ENCODE assay signal across 23 mouse cellular contexts in the genomic region with DNA sequence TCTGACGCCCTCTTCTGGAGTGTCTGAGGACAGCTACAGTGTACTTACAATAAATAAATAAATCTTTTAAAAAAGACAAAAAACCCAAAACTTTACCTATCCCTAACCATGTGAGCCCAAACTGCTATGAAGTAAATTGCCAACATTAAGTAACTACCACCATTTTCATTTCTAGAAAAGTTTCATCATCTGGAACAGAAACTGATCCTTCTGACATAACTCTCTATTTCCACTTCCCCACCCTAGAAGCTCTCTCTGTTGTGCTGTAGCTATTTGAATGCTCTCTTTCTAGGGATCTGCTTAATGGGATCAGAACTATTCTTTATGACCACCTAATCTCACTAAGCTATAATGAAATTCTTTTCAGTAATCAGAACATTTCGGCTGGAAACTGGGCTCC. TPM values are rescaled to one million over a fixed set of nuclear protein-coding genes. Genes with fewer than 3 reads are reported as not detected.
DNase-seq lines count a peak whose midpoint lies in the region; ATAC-seq and TF ChIP-seq lines count a peak whose summit lies in the region.
"Had no signal": no experiment of that assay in that cellular context is flagged by ENCODE, and none has a peak within 500 bp of the region (broad histone marks: within the 10 kb centered on the region; RNA-seq: fewer than 3 reads in every experiment).

No protein-coding gene starts in this region.

- H3K9ac ChIP-seq in liver, embryonic 11.5 days (ENCODE audit: low read depth, low read length), result no peak overlapping the region
- H3K9ac ChIP-seq: embryonic facial prominence, embryonic 12.5 days; forebrain, embryonic 13.5 days; forebrain, embryonic 15.5 days; forebrain, postnatal 0 days had no signal

- H3K27ac ChIP-seq in gastrocnemius, adult 2 months, result no peak overlapping the region
- H3K27ac ChIP-seq in layer of hippocampus, adult 2 months, result no peak overlapping the region
- H3K27ac ChIP-seq in liver, embryonic 11.5 days (ENCODE audit: low read depth, low read length), result no peak overlapping the region
- H3K27ac ChIP-seq: embryonic facial prominence, embryonic 10.5 days; embryonic facial prominence, embryonic 12.5 days; forebrain, embryonic 13.5 days; forebrain, embryonic 15.5 days had no signal

- no peaks in the 10 kb centered on the region for H3K27me3 ChIP-seq in liver, embryonic 11.5 days (replicated peaks; ENCODE audit: control insufficient read depth, insufficient read depth, low read length)
- H3K27me3 ChIP-seq: embryonic facial prominence, embryonic 12.5 days; forebrain, embryonic 13.5 days; forebrain, embryonic 15.5 days; Patski had no signal

- DNase-seq in gastrocnemius, adult 2 months, result no peak
- no peak for DNase-seq in gastrocnemius, postnatal 36 days
- DNase-seq in layer of hippocampus, adult 2 months (ENCODE audit: low spot score in 2 of 2), result no peak
- no peak for DNase-seq in layer of hippocampus, postnatal 25 days (ENCODE audit: extremely low spot score in 1 of 2, low spot score in 1 of 2)
- DNase-seq in liver, embryonic 11.5 days (ENCODE audit: low spot score), result no peak
- DNase-seq: adrenal gland, adult 8-10 months; adrenal gland, postnatal 14 days; adrenal gland, postnatal 36 days; B cell, adult 2 months; cerebellum, adult 11-12 months; cerebellum, adult 2 months; cerebellum, adult 9-10 months; cerebellum, postnatal 10 days; cerebellum, postnatal 25 days; forebrain, postnatal 0 days had no signal

- no peak overlapping the region for H3K4me2 ChIP-seq in liver, embryonic 11.5 days
- H3K4me2 ChIP-seq: embryonic facial prominence, embryonic 12.5 days; forebrain, embryonic 13.5 days; forebrain, embryonic 15.5 days had no signal

- TF ChIP-seq CTCF in gastrocnemius, adult 2 months (IDR thresholded peaks at IDR 0.05), result 0 out of 2 replicates have a peak, but pooled peaks have one; percentile 4
- TF ChIP-seq CTCF in layer of hippocampus, adult 2 months (conservative IDR thresholded peaks at IDR 0.05), result peak; percentile 47

- H3K9me3 ChIP-seq in liver, embryonic 11.5 days (ENCODE audit: control insufficient read depth, low read length), result no peaks in the 10 kb centered on the region
- H3K9me3 ChIP-seq: embryonic facial prominence, embryonic 10.5 days; embryonic facial prominence, embryonic 12.5 days; forebrain, embryonic 13.5 days; forebrain, embryonic 15.5 days had no signal

- 69% methylated on average over 2 of the region's 2 CpGs for WGBS in liver, embryonic 11.5 days

- intact Hi-C loops in gastrocnemius, adult 2 months (cut with DNase I), result loop anchor here (5.0 kb wide), 1 partner anchor 38 kb away; no protein-coding TSS in a partner anchor
- intact Hi-C loops in gastrocnemius, postnatal 36 days (cut with DNase I), result no loop called here

- H3K4me3 ChIP-seq in gastrocnemius, adult 2 months, result no peak overlapping the region
- no peak overlapping the region for H3K4me3 ChIP-seq in layer of hippocampus, adult 2 months
- no peak overlapping the region for H3K4me3 ChIP-seq in liver, embryonic 11.5 days (ENCODE audit: low read depth, low read length)
- H3K4me3 ChIP-seq: embryonic facial prominence, embryonic 10.5 days; embryonic facial prominence, embryonic 12.5 days; forebrain, embryonic 13.5 days; forebrain, embryonic 15.5 days had no signal

- no peaks in the 10 kb centered on the region for H3K36me3 ChIP-seq in liver, embryonic 11.5 days (ENCODE audit: control insufficient read depth, insufficient read depth, low read length)
- H3K36me3 ChIP-seq: embryonic facial prominence, embryonic 10.5 days; embryonic facial prominence, embryonic 12.5 days; forebrain, embryonic 15.5 days had no signal

- peak; percentile 61 for ATAC-seq in granulocyte monocyte progenitor cell, adult 5-6 weeks (replicated peaks; ENCODE audit: poor library complexity, severe bottlenecking)
- no peak for ATAC-seq in liver, embryonic 11.5 days (replicated peaks; ENCODE audit: low FRiP score)
- ATAC-seq: activated CD4-positive, CD25-positive, alpha-beta regulatory T cell, adult 4 months; CD4-positive, CD25-positive, alpha-beta regulatory T cell, adult 4 months; forebrain, embryonic 13.5 days; forebrain, embryonic 15.5 days; forebrain, postnatal 0 days; Patski had no signal

- 0 out of 2 replicates have a peak, but pooled peaks cover under 1% of the 10 kb centered on the region for H3K4me1 ChIP-seq in liver, embryonic 11.5 days (replicated peaks; ENCODE audit: control insufficient read depth, insufficient read depth, low read length)

RNA-seq across cellular contexts. Expression of a gene that starts 17.2 kb away (rescaled TPM):
- total RNA-seq in gastrocnemius, adult 2 months (2021), result 10 to 100 TPM; 42.2 to 48.9 TPM
- total RNA-seq in gastrocnemius, postnatal 36 days (2021), result 10 to 100 TPM; 39.1 to 40.1 TPM
- 10 to 100 TPM; 65.3 to 67.2 TPM for total RNA-seq in layer of hippocampus, adult 2 months (2021)
- total RNA-seq in layer of hippocampus, postnatal 25 days (2021), result 10 to 100 TPM; 64.7 to 68.7 TPM
- total RNA-seq in granulocyte monocyte progenitor cell, adult 5-6 weeks (2014; fragmentation: Nextera tagmentation), result 4.7 and 6.4 TPM in 2 replicates
- 6.5 TPM in 2 replicates for total RNA-seq in granulocyte monocyte progenitor cell, adult 5-6 weeks (2017)
- 17.0 and 17.1 TPM in 2 replicates for polyA plus RNA-seq in liver, embryonic 11.5 days (2014; fragmentation: Nextera tagmentation; extraction: Ambion mirVana)

RNA-seq across cellular contexts. Expression of a gene that starts 29.5 kb away (rescaled TPM):
- total RNA-seq in gastrocnemius, adult 2 months (2021), result 100 to 1,000 TPM in 1 of 2 experiments, 10 to 100 TPM in 1; 92.2 to 109 TPM
- 10 to 100 TPM; 87.6 to 97.9 TPM for total RNA-seq in gastrocnemius, postnatal 36 days (2021)
- total RNA-seq in layer of hippocampus, adult 2 months (2021), result 10 to 100 TPM; 57.3 to 61.4 TPM
- total RNA-seq in layer of hippocampus, postnatal 25 days (2021), result 10 to 100 TPM; 67.7 to 79.1 TPM
- 65.7 and 68.3 TPM in 2 replicates for total RNA-seq in granulocyte monocyte progenitor cell, adult 5-6 weeks (2014; fragmentation: Nextera tagmentation)
- 58.6 and 67.0 TPM in 2 replicates for total RNA-seq in granulocyte monocyte progenitor cell, adult 5-6 weeks (2017)
- polyA plus RNA-seq in liver, embryonic 11.5 days (2014; fragmentation: Nextera tagmentation; extraction: Ambion mirVana), result 203 and 204 TPM in 2 replicates

RNA-seq across cellular contexts. Expression of a gene that starts 43.3 kb away (rescaled TPM):
- 10 to 100 TPM; 10.7 to 14.0 TPM for total RNA-seq in gastrocnemius, adult 2 months (2021)
- total RNA-seq in gastrocnemius, postnatal 36 days (2021), result 10 to 100 TPM; 10.7 to 11.2 TPM
- 10 to 100 TPM; 74.6 to 80.0 TPM for total RNA-seq in layer of hippocampus, adult 2 months (2021)
- 10 to 100 TPM; 82.2 to 82.7 TPM for total RNA-seq in layer of hippocampus, postnatal 25 days (2021)
- 56.5 and 61.6 TPM in 2 replicates for total RNA-seq in granulocyte monocyte progenitor cell, adult 5-6 weeks (2014; fragmentation: Nextera tagmentation)
- 73.3 and 89.1 TPM in 2 replicates for total RNA-seq in granulocyte monocyte progenitor cell, adult 5-6 weeks (2017)
- polyA plus RNA-seq in liver, embryonic 11.5 days (2014; fragmentation: Nextera tagmentation; extraction: Ambion mirVana), result 104 and 110 TPM in 2 replicates

RNA-seq across cellular contexts. Expression of a gene that starts 58.6 kb away (rescaled TPM):
- total RNA-seq in gastrocnemius, adult 2 months (2021), result 1,000 to 10,000 TPM; 2,835 to 2,943 TPM
- 1,000 to 10,000 TPM; 3,227 to 4,326 TPM for total RNA-seq in gastrocnemius, postnatal 36 days (2021)
- total RNA-seq in layer of hippocampus, adult 2 months (2021), result 10 to 100 TPM; 14.7 to 16.2 TPM
- 10 to 100 TPM; 16.4 to 17.2 TPM for total RNA-seq in layer of hippocampus, postnatal 25 days (2021)
- not detected in 2 replicates for total RNA-seq in granulocyte monocyte progenitor cell, adult 5-6 weeks (2014; fragmentation: Nextera tagmentation)
- total RNA-seq in granulocyte monocyte progenitor cell, adult 5-6 weeks (2017), result not detected in 2 replicates
- 6.0 and 12.1 TPM in 2 replicates for polyA plus RNA-seq in liver, embryonic 11.5 days (2014; fragmentation: Nextera tagmentation; extraction: Ambion mirVana)
- total RNA-seq: adrenal gland, adult 8-10 months; adrenal gland, postnatal 14 days; adrenal gland, postnatal 36 days had no signal

Comparison
In these comparisons a context has a peak if more than half of its experiments do, and no peak if none do; other contexts are left out.
1. RNA of a gene that starts 17.2 kb away (total RNA-seq): 64.7 to 68.7 TPM in layer of hippocampus, postnatal 25 days, 65.3 to 67.2 TPM in layer of hippocampus, adult 2 months, 42.2 to 48.9 TPM in gastrocnemius, adult 2 months and 39.1 to 40.1 TPM in gastrocnemius, postnatal 36 days; 4.7 to 6.5 TPM in granulocyte monocyte progenitor cell, adult 5-6 weeks; every median in the first group is over 4 times any median in the second.